Mouse (Mus musculus): ENCODE data around the gene Braf. TPM values are rescaled to one million over a fixed set of nuclear protein-coding genes. Genes with fewer than 3 reads are reported as not detected.
A peak's percentile ranks its signal among the peaks of the same experiment; 100 is the strongest.
"Not testable (repeated sequence)": the region's sequence is repeated elsewhere in the genome, so short reads cannot be mapped to it uniquely, and the experiment has no call there.

Braf gene
- polyA plus RNA-seq, 1 experiment = 10.7 TPM

DNA sequence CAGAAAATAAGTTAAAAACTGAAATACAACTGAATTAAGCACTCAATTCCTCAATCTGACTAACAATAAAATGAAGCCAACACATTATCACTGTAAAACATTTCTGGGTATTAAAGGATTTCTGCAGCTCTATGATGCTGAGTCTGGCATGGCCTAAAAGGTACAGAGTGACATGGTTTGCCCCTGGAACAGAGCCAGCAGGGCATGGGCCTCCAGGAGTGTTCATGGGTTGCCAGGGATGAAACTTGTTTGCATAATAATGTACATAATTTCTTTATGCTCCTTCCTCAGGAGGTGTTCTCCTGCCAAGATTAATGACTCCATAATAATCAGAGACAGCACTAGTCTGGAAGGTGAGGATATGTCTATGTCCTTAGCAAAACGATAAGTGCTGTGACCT lies 32.1 kb downstream of the Braf start:
- no peak overlapping the region for H3K4me3 ChIP-seq (ENCODE audit: insufficient read depth, low read depth, low read length)
- H3K4me1 ChIP-seq (ENCODE audit: control insufficient read depth, insufficient read depth, insufficient read length, low read length) = no peaks in the 10 kb centered on the region

DNA sequence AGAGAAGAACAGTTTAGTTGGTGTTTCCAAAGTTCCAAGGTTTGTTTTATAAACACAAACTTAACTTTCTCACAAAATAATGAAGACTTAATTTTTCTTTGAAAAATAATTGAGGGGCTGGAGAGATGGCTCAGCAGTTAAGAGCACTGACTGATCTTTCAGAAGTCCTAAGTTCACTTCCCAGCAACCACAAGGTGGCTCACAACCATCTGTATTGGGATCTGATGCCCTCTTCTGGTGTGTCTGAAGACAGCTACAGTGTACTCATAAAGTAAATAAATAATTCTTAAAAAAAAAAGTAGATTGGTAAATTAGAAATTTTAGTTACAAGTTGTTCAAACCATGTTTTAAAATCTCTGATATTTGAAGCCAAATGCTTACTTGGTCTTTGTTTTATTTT lies 38.4 kb downstream of the Braf start:
- H3K27ac ChIP-seq (replicated peaks; ENCODE audit: low read depth, low read length) = not testable (repeated sequence)

More for the DNA sequence above, 32.1 kb downstream of the Braf start:
- no peak overlapping the region for H3K27ac ChIP-seq (replicated peaks; ENCODE audit: low read depth, low read length)

DNA sequence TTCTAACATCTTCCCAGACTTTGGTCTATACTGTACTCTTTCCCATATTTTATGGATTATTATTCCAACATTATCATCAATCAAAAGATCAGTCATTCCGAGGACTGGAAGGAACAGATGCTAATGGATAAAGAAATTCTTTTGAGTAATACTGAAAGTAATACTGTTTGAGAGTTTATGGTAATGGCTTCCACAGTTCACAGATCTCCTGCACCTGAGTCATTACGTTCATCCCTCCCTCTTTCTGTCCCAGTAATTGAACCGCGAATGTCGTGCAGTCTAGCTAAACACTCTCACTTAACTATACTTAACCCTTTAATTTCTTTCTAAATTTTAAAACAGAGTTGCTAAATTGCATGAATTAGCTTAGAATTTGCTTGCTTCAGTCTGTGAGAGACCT lies 43.5 kb downstream of the Braf start:
- no peak overlapping the region for H3K4me3 ChIP-seq (ENCODE audit: insufficient read depth, low read depth, low read length)

More for the DNA sequence above, 38.4 kb downstream of the Braf start:
- not testable (repeated sequence) for H3K4me1 ChIP-seq (ENCODE audit: control insufficient read depth, insufficient read depth, insufficient read length, low read length); H3K4me3 ChIP-seq (ENCODE audit: insufficient read depth, low read depth, low read length)

DNA sequence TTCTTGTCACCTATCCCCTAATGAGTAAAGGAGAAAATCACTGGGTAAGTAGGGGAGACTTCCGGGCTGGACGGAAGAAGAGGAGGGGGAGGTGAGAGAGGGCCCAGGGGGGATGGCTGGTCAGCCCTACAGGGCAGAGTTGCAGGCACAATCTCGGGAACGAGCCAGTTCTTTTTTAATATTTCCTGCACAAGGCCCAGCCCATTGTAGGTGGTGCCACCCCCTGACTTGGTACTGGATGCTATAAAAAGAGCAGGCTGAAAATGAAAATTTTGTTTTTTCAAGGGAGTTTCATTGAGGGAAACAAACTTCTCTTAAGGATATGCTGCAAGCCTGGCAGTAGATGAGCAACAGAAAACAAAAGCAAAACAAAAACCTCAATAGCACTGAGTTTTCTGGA lies 44.7 kb downstream of the Braf start:
- no peak overlapping the region for H3K27ac ChIP-seq (replicated peaks; ENCODE audit: low read depth, low read length)

More for the DNA sequence above, 43.5 kb downstream of the Braf start:
- Histone ChIP-seq H3K4me1 (ENCODE audit: control insufficient read depth, insufficient read depth, insufficient read length, low read length) (no peaks in the 10 kb centered on the region; the same call in 1 of the 2 replicates), H3K27ac (replicated peaks; ENCODE audit: low read depth, low read length) (no peak overlapping the region)

DNA sequence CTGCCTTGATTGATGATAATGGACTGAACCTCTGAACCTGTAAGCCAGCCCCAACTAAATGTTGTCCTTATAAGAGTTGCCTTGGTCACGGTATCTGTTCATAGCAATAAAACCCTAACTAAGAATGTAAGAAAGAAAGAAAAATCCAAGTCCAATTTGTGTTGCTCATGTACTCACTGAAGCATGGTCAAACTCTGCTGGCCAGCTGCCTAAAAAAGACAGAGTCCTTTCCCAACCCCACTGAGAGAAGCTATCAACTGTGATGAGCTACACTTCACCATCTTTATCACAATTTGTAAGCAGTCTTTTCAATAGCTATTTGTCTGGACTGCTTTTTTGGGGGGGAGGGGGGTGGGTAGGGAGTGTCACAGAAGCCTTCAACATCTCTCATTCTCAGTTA lies 47.0 kb downstream of the Braf start:
- H3K4me1 ChIP-seq (ENCODE audit: control insufficient read depth, insufficient read depth, insufficient read length, low read length) = no peaks in the 10 kb centered on the region; the same call in 1 of the 2 replicates

More for the DNA sequence above, 44.7 kb downstream of the Braf start:
- Histone ChIP-seq H3K4me3 (ENCODE audit: insufficient read depth, low read depth, low read length) (no peak overlapping the region), H3K4me1 (ENCODE audit: control insufficient read depth, insufficient read depth, insufficient read length, low read length) (no peaks in the 10 kb centered on the region; the same call in 1 of the 2 replicates)

DNA sequence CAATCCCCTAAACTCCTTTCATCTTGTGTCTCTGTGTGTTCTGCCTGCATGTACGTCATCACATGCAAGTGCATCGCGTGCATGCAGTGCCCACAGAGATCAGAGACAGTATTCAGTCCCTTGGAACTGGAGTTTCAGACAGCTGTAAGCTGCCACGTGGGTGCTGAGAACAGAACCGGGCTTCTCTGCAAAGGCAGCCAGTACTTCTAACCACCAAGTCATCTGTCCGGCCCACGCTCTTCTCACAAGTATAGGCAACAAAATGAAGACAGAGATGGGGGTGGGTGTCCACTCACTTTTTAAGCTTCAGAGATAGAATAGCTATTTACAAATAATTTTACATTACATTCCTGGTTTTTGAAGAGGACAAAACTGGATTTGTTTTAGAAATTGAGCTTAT lies 50.2 kb downstream of the Braf start:
- H3K27ac ChIP-seq (replicated peaks; ENCODE audit: low read depth, low read length) = no peak overlapping the region
- no peak overlapping the region for H3K4me3 ChIP-seq (ENCODE audit: insufficient read depth, low read depth, low read length)
- H3K4me1 ChIP-seq (ENCODE audit: control insufficient read depth, insufficient read depth, insufficient read length, low read length) = no peaks in the 10 kb centered on the region

More for the DNA sequence above, 47.0 kb downstream of the Braf start:
- no peak overlapping the region for H3K4me3 ChIP-seq (ENCODE audit: insufficient read depth, low read depth, low read length)
- H3K27ac ChIP-seq (replicated peaks; ENCODE audit: low read depth, low read length) = no peak overlapping the region

DNA sequence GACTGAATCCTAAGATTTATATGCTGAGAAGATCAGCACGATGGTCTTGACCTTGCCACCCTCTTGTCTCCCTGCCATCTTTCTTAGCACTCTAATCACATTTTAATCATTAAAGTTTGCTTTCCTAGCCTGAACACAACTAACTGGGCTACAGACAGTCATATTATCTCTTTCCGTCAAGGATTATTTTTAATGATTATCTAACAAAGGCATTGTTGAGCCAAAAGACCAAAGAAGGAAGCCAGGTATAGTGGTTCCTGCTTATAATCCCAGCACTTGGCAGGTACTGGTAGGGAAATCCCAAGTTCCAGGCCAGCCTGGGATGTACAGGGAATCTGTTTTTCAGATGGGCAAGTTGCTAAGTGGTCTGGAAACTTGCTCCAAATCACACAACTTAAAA lies 114.0 kb downstream of the Braf start:
- no peaks in the 10 kb centered on the region for H3K4me1 ChIP-seq (ENCODE audit: control insufficient read depth, insufficient read depth, insufficient read length, low read length)
- no peak overlapping the region for H3K27ac ChIP-seq (replicated peaks; ENCODE audit: low read depth, low read length)
- no peak overlapping the region for H3K4me3 ChIP-seq (ENCODE audit: insufficient read depth, low read depth, low read length)

DNA sequence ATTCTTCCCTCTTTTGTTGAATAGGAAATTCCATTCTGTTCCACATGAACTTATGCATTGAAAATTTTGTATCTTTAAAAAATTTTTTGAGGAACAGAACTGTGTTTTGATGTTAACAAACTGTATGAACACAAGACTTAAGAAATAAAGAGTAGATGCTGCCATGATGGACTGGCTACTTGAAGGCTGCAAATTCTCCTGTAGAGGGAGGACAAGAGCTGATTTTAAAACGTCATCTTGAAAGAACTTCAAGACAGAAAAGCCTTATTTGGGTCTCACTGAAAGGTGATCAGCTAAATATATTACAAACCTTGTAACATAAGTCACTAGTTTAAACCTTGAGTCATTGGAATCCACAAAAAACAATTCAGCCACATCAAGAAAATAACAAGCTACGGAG lies 115.1 kb downstream of the Braf start:
- Histone ChIP-seq H3K27ac (replicated peaks; ENCODE audit: low read depth, low read length) (no peak overlapping the region), H3K4me3 (ENCODE audit: insufficient read depth, low read depth, low read length) (no peak overlapping the region), H3K4me1 (ENCODE audit: control insufficient read depth, insufficient read depth, insufficient read length, low read length) (no peaks in the 10 kb centered on the region)

DNA sequence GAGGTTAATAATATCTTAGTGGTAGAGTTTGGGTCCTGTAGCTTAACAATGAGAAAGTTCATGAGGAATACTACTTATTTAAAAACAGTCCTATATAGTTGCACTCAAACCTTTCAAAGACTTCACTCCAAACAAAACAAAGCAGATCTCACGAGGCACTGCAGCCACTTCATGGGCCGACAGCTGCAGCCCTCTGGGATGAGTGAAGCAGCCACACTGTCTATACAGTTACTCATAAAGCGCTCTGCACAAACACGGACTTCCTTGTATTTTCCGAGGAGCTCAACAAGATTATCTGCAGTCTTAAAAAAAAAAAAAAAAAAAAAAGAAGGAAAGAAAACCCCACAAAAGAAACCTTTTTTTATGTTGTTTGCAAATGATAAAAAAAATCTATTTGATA lies 117.9 kb downstream of the Braf start:
- Histone ChIP-seq H3K4me3 (ENCODE audit: insufficient read depth, low read depth, low read length) (no peak overlapping the region), H3K4me1 (ENCODE audit: control insufficient read depth, insufficient read depth, insufficient read length, low read length) (no peaks in the 10 kb centered on the region), H3K27ac (replicated peaks; ENCODE audit: low read depth, low read length) (no peak overlapping the region)

DNA sequence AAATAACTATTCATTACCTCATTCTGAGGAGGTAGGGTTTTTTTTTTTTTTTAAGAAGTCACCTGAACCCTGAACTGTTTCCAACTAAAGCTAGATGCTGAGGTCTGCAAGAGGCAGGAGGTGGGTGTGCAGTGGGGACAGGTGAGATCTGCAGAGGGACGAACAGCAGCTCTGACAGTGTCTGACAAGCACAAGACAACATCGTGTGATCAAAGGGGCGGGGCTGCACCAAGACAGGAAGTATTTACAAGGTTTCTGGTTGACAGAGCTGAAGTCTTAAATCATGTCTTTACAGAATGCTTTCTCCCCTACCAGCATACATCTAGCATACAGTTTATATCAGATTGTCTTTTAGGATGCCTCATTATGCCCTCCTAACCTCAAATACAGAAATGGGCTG lies 118.4 kb downstream of the Braf start:
- H3K4me3 ChIP-seq (ENCODE audit: insufficient read depth, low read depth, low read length) = no peak overlapping the region
- H3K27ac ChIP-seq (replicated peaks; ENCODE audit: low read depth, low read length) = no peak overlapping the region
- no peaks in the 10 kb centered on the region for H3K4me1 ChIP-seq (ENCODE audit: control insufficient read depth, insufficient read depth, insufficient read length, low read length)

DNA sequence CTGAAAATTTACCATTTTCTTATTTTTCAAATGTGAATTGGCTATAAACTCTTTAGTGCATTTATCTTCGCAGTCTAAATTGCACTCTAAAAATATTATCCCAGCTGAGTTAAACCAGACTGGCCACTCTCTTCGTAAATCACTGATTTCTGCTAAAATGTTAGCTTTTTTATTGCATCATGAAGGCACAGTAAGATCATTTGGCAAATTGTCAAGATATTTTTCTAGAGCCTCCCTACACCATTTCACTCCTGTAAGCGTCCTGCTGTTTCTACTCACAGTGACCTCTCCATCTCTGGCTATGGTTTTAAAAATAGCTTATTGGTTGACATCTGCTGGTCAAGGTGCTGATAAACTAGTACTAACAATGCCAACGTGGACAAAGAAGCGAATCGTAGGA lies 119.2 kb downstream of the Braf start:
- Histone ChIP-seq H3K4me1 (ENCODE audit: control insufficient read depth, insufficient read depth, insufficient read length, low read length) (no peaks in the 10 kb centered on the region), H3K27ac (replicated peaks; ENCODE audit: low read depth, low read length) (no peak overlapping the region), H3K4me3 (ENCODE audit: insufficient read depth, low read depth, low read length) (no peak overlapping the region)

DNA sequence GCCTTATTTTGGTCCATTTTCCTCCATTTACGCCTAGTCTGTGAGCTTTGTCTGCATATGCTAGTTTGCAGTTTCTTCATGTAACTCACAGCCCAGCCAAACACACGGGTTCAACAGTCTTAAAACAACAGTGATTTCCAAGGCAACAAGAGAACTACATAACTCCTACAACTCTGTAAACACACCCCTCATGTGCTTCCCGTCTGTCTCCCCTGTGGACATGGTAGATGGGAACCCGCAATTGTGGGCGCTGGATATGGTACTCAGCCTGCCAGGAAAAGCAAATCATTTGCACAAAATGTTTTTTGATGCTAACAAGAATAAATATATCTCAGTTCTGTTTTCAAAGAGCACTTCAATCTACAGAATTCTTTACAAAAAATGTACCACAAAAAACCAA lies 120.7 kb downstream of the Braf start:
- no peak overlapping the region for H3K4me3 ChIP-seq (ENCODE audit: insufficient read depth, low read depth, low read length)
- H3K4me1 ChIP-seq (ENCODE audit: control insufficient read depth, insufficient read depth, insufficient read length, low read length) = no peaks in the 10 kb centered on the region
- H3K27ac ChIP-seq (replicated peaks; ENCODE audit: low read depth, low read length) = no peak overlapping the region

DNA sequence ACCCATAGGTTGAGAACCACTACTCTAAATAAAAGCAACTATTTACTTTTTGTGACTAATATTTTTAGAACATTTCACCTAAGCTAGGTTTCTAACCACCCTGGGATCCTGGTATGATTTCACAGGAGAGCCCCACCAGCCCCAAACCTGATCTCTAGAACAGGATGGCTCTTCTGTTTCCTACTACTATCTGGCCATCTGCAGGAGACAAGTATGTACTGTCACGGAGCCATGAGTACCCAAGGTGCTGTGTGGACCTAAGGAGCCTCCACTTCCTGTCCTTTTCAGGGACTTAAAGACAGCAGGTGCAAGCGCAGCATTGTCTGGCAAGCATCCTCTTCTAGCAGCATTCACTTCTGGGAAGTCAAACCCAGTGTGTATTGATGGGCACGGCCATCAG lies 123.4 kb downstream of the Braf start:
- H3K27ac ChIP-seq (replicated peaks; ENCODE audit: low read depth, low read length) = no peak overlapping the region
- no peak overlapping the region for H3K4me3 ChIP-seq (ENCODE audit: insufficient read depth, low read depth, low read length)
- H3K4me1 ChIP-seq (ENCODE audit: control insufficient read depth, insufficient read depth, insufficient read length, low read length) = no peaks in the 10 kb centered on the region

DNA sequence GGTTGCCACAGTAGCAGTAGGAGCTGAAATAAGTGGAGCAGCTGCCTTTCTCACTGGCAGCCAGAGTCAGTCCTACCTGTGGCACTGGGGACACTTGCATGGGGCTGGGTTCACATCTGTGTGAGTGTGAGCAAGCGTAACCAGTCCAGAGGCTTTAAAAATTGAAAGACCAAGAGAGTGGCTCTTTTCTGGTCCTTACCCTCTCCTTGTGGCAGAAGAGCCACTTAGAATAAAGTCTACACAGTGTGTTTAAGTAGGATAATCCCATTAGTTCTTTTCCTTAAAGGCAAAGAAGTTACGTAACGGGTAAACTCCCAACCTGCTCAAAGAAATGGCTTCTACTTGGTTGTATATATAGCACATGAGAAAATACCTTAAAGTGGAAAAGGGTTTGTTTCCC lies 124.4 kb downstream of the Braf start:
- H3K4me3 ChIP-seq (ENCODE audit: insufficient read depth, low read depth, low read length) = no peak overlapping the region
- no peak overlapping the region for H3K27ac ChIP-seq (replicated peaks; ENCODE audit: low read depth, low read length)
- no peaks in the 10 kb centered on the region for H3K4me1 ChIP-seq (ENCODE audit: control insufficient read depth, insufficient read depth, insufficient read length, low read length)

DNA sequence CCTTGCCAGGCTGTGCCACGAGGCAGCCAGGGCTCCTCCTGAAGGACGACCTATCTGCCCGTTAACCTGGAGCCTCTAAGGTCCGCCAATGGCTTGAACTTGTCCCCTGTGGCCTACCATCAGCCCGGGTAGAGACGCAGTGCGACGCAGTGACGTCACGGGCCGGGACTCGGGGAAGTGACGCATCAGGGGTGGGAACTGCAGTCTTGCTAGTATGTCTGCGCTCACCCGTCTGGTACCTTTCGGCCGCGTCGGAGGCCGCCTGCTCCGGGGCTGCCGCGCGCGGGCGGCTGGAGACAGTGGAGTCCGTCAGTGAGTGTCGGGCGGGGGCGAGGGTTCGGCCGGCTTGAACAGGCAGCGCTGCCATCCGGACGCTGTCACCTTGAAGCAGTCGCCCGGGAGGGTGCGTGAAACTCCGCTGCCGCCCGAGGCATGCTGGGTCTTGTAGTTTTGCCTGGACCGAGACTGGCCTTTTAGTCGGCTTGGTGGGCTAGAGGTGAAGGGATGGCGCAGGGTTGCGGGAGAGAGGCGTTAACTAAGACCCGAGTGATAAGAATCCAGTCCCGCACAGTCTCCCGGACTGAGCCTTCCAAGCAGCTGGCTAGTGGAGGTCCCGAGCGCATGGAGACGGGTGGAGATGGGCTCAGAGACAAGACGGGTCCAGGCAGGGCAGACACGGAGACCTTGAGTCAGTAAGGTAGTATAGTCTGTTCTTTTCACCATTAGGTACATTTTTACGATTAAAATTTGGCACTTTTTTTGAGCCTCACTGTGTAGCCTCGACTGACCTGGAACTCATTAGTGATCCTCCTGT lies 132.7 kb downstream of the Braf start, which contains the start of gene Ndufb2:
Ndufb2 (plus strand) TSS at position 174 of the 814 bp plus-strand sequence.
- H3K27ac ChIP-seq (replicated peaks; ENCODE audit: low read depth, low read length) = peak within 1 kb of the TSS; percentile 98
- H3K4me1 ChIP-seq (ENCODE audit: control insufficient read depth, insufficient read depth, insufficient read length, low read length) = peaks cover 7% of the 10 kb centered on the region
- H3K4me3 ChIP-seq (ENCODE audit: insufficient read depth, low read depth, low read length) = peak within 1 kb of the TSS; percentile 89

DNA sequence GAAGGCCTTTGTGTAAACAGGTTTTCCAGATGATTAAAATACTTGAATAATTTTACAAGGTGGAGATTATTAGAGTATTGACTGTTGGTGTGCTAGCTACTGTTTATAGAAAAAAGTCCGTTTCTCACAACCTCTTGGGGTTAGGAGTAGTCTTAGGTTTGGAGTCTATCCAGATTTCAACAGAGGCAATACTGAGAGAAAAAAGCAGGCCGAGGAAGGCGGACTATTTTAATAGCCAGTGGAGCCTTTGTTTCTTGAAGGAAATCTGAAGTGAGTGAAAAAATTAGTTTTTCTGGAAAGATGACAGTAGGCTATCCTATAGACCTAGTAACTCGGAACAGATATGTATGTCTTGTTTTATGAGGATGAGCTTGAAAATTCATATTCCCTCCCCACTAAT lies 133.8 kb downstream of the Braf start:
- H3K27ac ChIP-seq (replicated peaks; ENCODE audit: low read depth, low read length) = peak overlapping the region; percentile 81
- H3K4me3 ChIP-seq (ENCODE audit: insufficient read depth, low read depth, low read length) = peak overlapping the region; percentile 89
- H3K4me1 ChIP-seq (ENCODE audit: control insufficient read depth, insufficient read depth, insufficient read length, low read length) = peaks cover 7% of the 10 kb centered on the region

Measured in brown adipose tissue, adult 24 weeks (tissue).